Mouse (Mus musculus): Measurements from ENCODE around the gene Siah2.

Siah2 gene

DNA sequence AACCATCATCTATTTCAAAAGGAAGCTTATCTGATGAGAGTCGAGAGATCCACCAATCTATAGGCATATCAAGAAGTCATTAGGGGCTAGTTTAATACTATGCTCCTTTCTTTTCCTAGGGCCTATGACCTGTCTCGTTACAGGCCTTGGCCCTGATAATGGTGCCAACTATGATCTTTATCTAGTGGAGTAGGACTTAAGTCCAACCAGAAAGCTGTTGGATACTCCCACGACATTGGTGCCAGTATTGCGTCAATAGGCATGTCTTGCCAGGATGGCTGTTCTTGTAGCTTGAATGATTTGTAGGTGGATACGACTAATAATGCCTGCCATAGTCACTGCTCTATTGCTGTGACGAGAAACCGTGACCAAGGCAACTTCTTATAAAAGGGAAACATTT is 28.2 kb downstream of the Siah2 start:
- no peak for ATAC-seq (ENCODE audit: low TSS enrichment)

DNA sequence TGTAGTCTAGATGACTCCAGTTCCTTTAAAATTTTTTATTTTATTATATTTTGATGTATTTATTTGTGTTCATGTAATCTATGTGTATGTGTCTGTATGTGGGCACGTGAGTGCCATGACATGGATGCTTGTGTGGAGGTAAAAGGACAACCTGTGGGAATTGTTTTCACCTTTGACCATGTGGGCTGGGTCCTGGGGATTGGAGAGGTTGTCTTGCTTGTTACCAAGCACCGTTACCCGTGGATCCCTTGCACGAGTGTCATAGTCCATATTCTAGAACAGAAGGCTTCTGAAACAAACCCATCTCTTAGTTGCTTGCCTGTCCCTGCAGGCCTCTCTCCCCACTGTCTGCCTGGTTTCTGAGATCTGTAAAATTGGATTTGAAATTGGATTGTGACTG is 31.6 kb downstream of the Siah2 start:
- no peak for ATAC-seq (ENCODE audit: low TSS enrichment)

DNA sequence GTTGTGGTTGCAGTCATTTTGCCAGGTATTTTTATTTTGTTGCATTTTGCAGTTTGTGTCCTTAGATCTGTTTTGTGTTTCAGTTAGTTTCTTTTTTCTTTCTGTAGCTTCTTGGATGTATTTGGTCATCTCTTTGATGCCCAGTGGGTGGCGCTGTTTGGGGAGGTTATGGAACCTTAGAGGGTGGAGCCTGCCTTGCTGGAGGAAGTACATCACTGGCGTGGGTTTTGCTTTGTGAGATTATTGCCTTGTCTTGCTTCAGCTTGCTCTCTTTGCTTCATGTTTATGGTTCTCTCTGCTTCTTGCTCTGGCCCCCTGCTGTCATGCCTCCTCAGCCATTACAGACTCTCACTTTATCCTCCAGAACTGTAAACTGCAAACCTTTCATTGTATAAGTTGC is 34.8 kb downstream of the Siah2 start:
- 0 out of 2 replicates have a peak, but pooled peaks have one; percentile 42 for ATAC-seq (ENCODE audit: low TSS enrichment)

DNA sequence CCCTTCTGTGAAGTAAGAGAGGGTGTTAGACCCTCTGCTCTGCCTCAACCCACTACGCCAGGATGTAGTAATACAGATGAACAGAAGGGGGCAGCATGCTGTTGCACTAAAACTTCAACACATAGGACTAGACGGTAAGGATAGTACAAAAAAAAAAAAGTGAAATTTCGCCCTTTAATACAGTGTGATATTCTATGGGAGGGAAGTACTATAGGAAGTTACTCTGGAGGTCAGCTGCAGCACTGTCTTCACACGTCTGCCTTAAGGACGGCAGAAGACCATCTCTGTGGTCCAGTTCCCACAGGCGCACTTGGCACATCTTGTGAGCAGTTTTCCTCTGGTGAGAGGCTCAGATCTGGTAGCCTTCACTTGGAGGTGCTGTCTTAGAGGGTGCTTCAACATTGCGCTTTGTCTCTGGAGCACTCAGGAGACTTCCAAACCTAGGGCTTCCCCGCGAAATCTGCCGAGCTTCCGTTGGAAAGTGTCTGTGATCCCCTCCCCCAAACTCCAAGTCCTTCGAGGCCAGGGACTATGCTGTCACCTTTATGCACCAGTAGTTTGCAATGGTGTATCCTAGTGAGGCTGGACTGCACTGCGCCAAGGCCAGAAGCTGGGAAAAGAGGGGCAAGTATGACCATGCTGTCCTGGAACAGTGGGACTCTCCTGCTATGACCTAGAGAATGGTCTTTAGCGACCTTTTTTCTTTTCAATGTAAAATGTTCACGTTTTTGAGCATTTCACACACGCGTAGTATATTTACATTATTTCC is 36.7 kb downstream of the Siah2 start:
- ATAC-seq (ENCODE audit: low TSS enrichment): peak; percentile 86

DNA sequence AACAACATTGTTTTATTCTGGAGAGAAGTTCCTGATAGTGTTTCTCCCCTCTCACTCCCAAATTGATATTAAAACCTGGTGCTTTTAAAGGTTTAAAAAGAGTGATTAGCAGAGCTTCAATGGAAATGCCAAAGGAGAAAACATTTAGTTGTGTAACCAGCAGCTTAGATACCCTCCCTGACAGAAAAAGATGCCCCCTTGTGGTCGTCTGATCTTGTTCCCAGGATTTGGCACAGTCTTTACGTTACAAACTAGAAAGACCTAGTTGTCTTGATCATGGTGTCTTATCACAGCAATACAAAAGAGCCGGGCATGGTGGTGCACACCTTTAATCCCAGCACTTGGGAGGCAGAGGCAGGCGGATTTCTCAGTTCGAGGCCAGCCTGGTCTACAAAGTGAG is 38.3 kb downstream of the Siah2 start:
- ATAC-seq (ENCODE audit: low TSS enrichment): no peak

DNA sequence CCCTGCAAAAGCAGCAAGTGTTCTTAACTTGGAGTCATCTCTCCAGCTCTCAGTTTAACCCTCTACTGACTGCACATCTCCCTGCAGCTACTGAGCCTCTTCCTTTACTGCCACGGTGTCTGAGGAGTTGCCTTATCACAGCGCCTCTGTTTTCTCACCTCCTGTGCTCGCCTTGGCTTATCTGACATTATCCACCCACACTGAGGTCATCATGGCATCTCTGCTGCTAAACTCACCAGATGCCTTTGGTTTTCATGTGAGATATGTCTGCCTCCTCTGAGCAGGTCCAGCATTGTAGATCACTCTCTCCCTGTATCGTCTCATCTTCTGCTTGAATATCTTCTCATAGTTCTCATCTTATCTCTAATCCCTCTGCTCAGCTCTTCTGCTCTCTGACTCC is 41.9 kb downstream of the Siah2 start:
- no peak for ATAC-seq (ENCODE audit: low TSS enrichment)

DNA sequence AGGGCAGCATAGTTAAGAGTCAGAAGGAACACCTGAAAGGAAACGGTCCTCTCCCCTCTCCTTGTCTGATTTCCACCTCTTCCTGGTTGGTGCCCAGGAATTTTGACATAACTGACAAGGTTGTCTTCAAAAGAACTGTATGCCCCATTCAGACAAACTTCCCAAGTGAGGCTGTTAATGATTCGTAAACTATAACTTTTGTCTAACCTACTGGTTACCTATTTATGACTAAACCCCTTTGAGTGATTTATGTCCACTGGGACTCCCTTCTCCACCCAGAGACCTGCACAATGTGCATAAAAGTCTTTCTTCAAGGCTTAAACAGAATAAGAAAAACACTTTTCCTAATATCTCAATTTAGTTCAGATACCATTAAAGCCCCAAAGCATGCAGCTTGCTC is 45.0 kb downstream of the Siah2 start:
- no peak for ATAC-seq (ENCODE audit: low TSS enrichment)

DNA sequence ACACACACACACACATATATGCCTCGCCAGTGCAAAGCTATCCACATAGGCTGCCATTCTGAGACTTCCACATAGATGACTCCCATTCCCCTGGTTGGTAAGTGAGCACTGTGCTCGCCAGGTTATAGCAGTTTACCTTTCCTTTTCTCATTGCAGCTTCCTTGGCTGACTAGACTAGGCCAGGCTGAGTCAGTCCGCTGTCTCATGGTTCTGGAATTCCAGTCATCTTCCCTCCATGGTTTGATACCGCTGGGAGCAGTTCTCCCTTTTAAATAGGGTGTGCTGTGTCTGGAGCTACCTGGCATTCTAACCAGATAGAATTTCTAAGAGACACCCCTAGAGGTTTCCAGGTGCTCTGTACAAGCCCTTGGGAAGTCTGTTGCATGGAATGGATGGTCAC is 46.0 kb downstream of the Siah2 start:
- ATAC-seq (ENCODE audit: low TSS enrichment): no peak

DNA sequence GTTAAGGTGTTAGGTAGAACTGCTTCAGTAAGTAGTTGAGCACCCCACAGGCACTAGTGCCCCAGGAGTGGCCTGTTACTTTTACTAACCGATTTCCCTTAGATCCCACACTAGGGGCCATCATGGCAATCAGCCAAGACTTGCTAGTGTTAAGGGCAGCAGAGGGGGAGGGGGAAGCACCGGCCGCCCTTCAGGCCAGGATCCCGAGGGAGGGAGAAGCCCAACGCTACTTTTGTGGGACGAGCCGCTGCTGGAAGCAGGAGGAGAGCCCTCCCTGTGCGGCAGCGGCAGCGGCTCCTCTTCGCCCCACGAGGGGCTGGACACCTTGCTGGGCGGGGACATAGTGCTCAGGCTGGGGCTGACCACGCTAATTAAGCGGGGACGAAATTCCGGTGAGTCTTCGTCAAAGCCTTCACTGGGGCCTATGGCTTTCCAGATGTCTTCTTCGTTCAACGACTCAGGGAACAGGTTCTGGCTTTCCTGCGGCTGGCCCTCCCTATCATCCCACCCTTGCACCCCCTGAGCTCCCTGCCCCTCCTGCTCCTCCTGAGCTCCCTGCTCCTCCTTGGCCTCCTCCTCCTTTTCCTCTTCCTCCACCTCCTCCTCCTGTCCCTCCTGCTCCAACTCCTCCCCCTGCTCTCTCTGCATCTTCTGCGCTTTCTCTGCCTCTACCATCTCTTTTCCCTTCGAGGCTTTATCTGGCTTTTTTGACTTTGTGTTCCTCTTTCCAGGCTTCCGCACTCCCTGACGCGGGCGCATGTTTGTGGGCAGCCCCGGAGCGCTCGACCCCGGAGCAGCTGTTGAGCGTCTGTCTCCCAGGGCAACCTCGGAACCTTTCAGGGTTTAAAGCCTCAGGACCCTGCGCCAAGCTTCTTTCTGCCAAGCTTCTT is 55.5 kb downstream of the Siah2 start, which contains the start of gene Erich6:
Gene Erich6, minus strand, starts transcription at position 802 of the 890 bp plus-strand sequence.
- peak; percentile 95 for ATAC-seq (ENCODE audit: low TSS enrichment)

DNA sequence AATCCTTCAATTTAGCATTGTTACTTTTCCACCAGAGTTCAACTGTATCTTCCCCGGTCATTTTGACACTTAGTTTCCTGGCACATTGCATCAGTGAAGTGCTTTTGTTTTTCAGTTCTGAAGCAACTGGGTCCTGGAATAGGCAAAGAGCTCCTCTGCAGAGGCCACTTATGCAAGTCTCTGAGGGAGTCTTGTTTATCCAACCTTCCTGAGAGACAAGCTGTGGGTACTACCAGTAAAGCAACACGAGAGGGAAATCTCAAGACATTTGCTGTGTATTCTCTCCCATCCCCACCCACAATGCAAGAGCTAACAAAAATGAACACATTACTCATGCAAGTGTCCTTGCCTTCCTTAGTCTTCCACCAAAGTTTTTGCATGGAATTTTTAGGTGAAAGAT is 60.5 kb downstream of the Siah2 start:
- peak; percentile 96 for ATAC-seq (ENCODE audit: low TSS enrichment)

DNA sequence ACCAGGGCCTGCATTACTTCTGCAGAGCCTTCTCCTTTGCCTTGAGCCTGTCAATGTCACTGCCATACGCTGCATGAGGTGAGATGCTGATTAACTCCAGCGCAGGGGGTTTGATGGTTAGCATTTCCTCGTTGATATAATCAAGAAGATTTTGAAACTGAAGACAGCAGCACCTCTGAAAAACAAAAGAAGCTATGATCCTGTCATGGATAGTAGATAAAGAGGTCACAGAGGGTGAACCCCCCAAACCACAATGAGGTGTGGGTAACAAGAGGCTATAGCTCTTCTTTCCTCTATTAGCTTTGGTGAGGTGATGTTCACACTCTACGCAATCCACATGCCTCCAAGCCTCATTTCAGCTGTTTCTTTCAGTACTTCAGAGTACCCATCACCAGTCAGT is 67.2 kb downstream of the Siah2 start:
- no peak for ATAC-seq (ENCODE audit: low TSS enrichment)

Measured in frontal cortex, adult (tissue).